Mouse (Mus musculus): ENCODE results near the gene Itgb3bp.

DNA sequence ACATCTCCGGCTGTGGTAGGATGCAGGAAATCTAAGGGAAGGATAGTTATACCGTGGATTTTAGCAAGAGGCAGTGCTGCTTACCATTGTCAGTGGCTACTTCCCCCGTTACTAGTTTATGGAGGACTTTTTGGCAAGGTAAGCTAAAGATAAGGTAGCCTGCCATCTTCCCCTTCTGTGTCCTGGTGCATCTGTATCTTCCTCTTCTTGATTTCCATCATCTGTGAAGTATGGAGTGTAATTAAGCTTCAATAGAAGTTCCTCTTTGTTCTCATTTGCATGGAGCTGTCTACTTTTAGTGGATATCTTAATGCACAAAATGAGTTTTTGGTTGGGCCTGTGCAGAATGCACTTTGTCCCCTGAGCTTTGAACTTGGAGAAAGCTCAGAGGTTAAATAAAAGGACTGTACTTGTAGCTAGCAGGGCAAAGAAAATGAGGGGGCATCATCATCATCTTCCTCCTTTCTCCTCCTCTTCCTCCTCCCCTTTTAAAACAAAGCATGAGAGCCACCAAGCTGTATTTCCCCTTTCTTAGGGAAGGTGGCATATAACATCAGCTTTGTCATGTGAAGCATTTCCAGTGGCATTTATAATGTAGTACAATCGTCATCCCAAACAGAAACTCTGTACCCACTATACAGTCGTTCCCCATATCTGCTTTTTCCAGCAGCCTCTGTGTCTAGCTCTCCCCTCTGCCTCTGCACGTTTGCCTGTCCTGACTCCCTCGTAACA is 28.6 kb upstream of the Itgb3bp start:
- TF ChIP-seq POLR2A (IDR thresholded peaks at IDR 0.05; ENCODE audit: low read depth, low read length) (no peak), CTCF (conservative IDR thresholded peaks at IDR 0.05; ENCODE audit: insufficient read depth, insufficient read length, low read depth, low read length) (no peak)
